Mouse (Mus musculus): ENCODE measurements around the gene Pthlh. TPM values are rescaled to one million over a fixed set of nuclear protein-coding genes. Genes with fewer than 3 reads are reported as not detected.

The Pthlh gene
- polyA plus RNA-seq, 1 experiment, result 138 TPM

Other genes with a start within 250 kb of the Pthlh start
- 1.2 and 1.3 TPM in 2 replicates for gene Rep15, start 231.6 kb downstream of the Pthlh start, polyA plus RNA-seq (2012; rRNA removed)
- gene Mrps35, start 221.4 kb downstream of the Pthlh start, polyA plus RNA-seq (2012; rRNA removed), result 51.2 and 58.6 TPM in 2 replicates
- gene Mansc4, start 177.2 kb downstream of the Pthlh start, polyA plus RNA-seq (2012; rRNA removed), result 4.3 and 4.7 TPM in 2 replicates
- gene Klhl42, start 172.8 kb downstream of the Pthlh start, polyA plus RNA-seq (2012; rRNA removed), result 18.4 and 21.9 TPM in 2 replicates
- 33.9 and 37.7 TPM in 2 replicates for gene Ccdc91, start 211.6 kb upstream of the Pthlh start, polyA plus RNA-seq (2012; rRNA removed)